Mouse (Mus musculus): ENCODE results near the gene Krt76. TPM values are rescaled to one million over a fixed set of nuclear protein-coding genes. Genes with fewer than 3 reads are reported as not detected.

The Krt76 gene
- total and polyA plus RNA-seq, 2 experiments: not detected

DNA sequence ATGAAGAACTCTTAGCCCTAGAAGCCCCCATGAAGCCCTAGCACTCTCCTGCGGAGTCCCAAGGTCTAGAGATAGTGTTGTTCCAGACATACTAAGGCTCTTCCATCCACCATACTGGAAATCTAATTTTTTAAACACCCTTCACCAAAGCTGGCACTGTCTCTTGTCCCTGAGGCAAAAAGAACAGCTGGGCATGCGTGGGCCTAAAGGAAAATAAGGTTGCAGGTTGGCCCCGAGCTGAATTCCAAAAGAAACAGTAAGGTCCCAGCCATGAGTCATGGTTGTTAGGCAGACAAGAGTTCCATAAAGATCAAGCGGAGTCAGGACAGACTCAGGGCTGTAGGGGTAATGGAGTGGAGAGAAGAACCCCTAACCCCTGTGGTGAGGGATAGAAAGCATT lies 19.5 kb downstream of the Krt76 start:
- no peaks in the 10 kb centered on the region for H3K36me3 ChIP-seq (ENCODE audit: control insufficient read depth, insufficient read depth, low read length)
- TF ChIP-seq POLR2A (IDR thresholded peaks at IDR 0.05; ENCODE audit: extremely low read depth, insufficient read depth, low read length) (no peak), CTCF (IDR thresholded peaks at IDR 0.05; ENCODE audit: low read depth, low read length) (no peak)
- H3K79me2 ChIP-seq (ENCODE audit: control insufficient read depth, insufficient read depth, low read length): no peaks in the 10 kb centered on the region
- DNase-seq (ENCODE audit: extremely low read depth, low read depth, low spot score): no peak
- 77% methylated on average over 4 of the region's 4 CpGs for WGBS
- H3K9ac ChIP-seq (ENCODE audit: low read depth, low read length): no peak overlapping the region
- H3K27me3 ChIP-seq (ENCODE audit: control insufficient read depth, insufficient read depth, low read length): no peaks in the 10 kb centered on the region
- H3K4me3 ChIP-seq (ENCODE audit: insufficient read depth, low read depth, low read length): no peak overlapping the region
- H3K4me1 ChIP-seq (ENCODE audit: control insufficient read depth, insufficient read depth, low read length): no peaks in the 10 kb centered on the region
- H3K27ac ChIP-seq (replicated peaks; ENCODE audit: insufficient read depth, low read depth, low read length): no peak overlapping the region

DNA sequence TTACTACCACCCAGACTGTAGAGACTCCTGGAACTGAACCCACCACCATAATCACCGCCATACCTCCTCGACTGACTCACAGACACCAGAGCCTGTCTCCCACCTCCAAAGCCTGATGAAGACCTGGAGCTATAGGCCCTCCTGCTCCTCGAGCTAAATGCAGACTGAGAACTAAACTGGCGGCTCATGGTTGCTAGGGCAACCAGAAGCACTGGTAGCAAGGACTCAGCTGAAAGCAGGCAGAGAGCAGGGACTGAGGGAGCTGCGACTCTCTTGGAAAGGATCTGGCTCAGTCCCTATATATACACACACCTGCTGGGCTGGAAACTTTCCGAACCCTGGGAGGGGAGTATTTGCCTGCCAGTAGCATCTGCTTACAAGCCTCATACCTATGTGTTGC lies 23.3 kb downstream of the Krt76 start, which contains the start of gene Krt77:
Gene Krt77 (minus strand): TSS at position 275 of the 400 bp plus-strand sequence.
- TF ChIP-seq CTCF (IDR thresholded peaks at IDR 0.05; ENCODE audit: low read depth, low read length): no peak
- no peak for TF ChIP-seq POLR2A (IDR thresholded peaks at IDR 0.05; ENCODE audit: extremely low read depth, insufficient read depth, low read length)
- Histone ChIP-seq H3K36me3 (ENCODE audit: control insufficient read depth, insufficient read depth, low read length) (no peaks in the 10 kb centered on the region), H3K4me3 (ENCODE audit: insufficient read depth, low read depth, low read length) (no peak within 1 kb of the TSS), H3K27me3 (ENCODE audit: control insufficient read depth, insufficient read depth, low read length) (no peaks in the 10 kb centered on the region), H3K79me2 (ENCODE audit: control insufficient read depth, insufficient read depth, low read length) (no peaks in the 10 kb centered on the region), H3K9ac (ENCODE audit: low read depth, low read length) (no peak within 1 kb of the TSS), H3K27ac (replicated peaks; ENCODE audit: insufficient read depth, low read depth, low read length) (no peak within 1 kb of the TSS), H3K4me1 (ENCODE audit: control insufficient read depth, insufficient read depth, low read length) (no peaks in the 10 kb centered on the region)
- no peak for DNase-seq (ENCODE audit: extremely low read depth, low read depth, low spot score)
- 30% methylated on average over 6 of the region's 6 CpGs for WGBS

DNA sequence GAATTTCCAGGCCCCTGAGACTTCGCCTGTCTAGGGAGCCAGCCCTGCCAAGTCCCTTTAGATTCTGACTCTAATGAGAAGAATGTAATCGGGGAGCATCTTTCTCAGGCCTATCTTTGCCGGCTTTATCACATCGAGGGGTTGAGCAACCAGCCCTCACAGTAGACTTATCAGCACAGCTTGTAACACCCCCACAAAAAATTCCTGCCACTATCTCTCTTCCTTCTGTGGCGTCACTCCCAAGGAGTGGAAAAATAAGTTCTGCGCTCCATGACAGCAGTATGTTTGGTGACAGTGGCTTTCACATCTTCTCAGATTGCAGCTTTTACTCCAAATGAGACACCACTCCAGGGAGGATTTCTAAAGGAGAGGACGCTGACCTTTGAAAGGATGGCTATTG lies 26.0 kb downstream of the Krt76 start:
- H3K27me3 ChIP-seq (ENCODE audit: control insufficient read depth, insufficient read depth, low read length): no peaks in the 10 kb centered on the region; the same call in 1 of the 2 replicates
- no peak for DNase-seq (ENCODE audit: extremely low read depth, low read depth, low spot score)
- TF ChIP-seq CTCF (IDR thresholded peaks at IDR 0.05; ENCODE audit: low read depth, low read length): no peak
- no peak for TF ChIP-seq POLR2A (IDR thresholded peaks at IDR 0.05; ENCODE audit: extremely low read depth, insufficient read depth, low read length)
- H3K9ac ChIP-seq (ENCODE audit: low read depth, low read length): no peak overlapping the region
- H3K36me3 ChIP-seq (ENCODE audit: control insufficient read depth, insufficient read depth, low read length): no peaks in the 10 kb centered on the region
- H3K79me2 ChIP-seq (ENCODE audit: control insufficient read depth, insufficient read depth, low read length): no peaks in the 10 kb centered on the region
- WGBS: 71% methylated on average over 7 of the region's 7 CpGs
- H3K4me1 ChIP-seq (ENCODE audit: control insufficient read depth, insufficient read depth, low read length): no peaks in the 10 kb centered on the region
- no peak overlapping the region for H3K4me3 ChIP-seq (ENCODE audit: insufficient read depth, low read depth, low read length)
- H3K27ac ChIP-seq (replicated peaks; ENCODE audit: insufficient read depth, low read depth, low read length): no peak overlapping the region

DNA sequence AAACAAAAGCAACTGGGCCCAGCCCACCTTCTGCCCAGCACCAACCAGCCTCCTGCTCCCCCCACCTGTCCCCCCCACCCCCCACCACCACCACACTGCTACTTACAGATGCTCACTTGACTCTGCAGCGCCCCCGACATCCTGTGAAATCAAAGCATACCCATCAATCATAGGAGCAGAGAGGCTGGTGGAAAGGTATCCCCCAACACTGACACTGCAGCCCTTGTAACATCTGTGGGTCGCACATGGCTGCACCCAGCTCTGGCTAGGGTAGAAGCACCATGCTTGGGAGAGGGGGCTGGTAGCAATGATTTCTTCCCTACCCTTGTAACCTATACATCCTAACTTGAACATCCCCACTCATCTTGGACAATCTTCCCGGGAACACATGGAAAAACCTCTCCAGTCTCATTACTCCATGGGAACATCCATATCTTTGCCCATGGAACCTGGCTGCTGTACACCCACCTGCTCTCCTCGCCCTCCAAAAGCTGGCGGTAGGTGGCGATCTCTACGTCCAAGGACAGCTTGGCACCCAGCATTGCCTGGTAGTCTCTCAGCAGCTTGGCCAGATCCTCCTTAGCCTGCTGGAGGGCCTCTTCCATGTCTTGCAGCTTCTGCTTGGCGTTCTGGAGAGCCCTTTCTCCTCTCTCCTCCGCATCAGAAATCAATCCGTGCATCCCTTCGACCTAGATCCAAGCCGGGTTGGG lies 32.1 kb downstream of the Krt76 start:
- Histone ChIP-seq H3K27me3 (ENCODE audit: control insufficient read depth, insufficient read depth, low read length) (peaks cover 22% of the 10 kb centered on the region; the same call in 1 of the 2 replicates), H3K79me2 (ENCODE audit: control insufficient read depth, insufficient read depth, low read length) (no peaks in the 10 kb centered on the region), H3K36me3 (ENCODE audit: control insufficient read depth, insufficient read depth, low read length) (no peaks in the 10 kb centered on the region), H3K4me1 (ENCODE audit: control insufficient read depth, insufficient read depth, low read length) (no peaks in the 10 kb centered on the region), H3K4me3 (ENCODE audit: insufficient read depth, low read depth, low read length) (no peak overlapping the region), H3K27ac (replicated peaks; ENCODE audit: insufficient read depth, low read depth, low read length) (no peak overlapping the region), H3K9ac (ENCODE audit: low read depth, low read length) (no peak overlapping the region)
- WGBS: 52% methylated on average over 13 of the region's 13 CpGs
- peak; percentile 20; the same call in 1 of the 2 replicates for TF ChIP-seq CTCF (IDR thresholded peaks at IDR 0.05; ENCODE audit: low read depth, low read length)
- no peak for TF ChIP-seq POLR2A (IDR thresholded peaks at IDR 0.05; ENCODE audit: extremely low read depth, insufficient read depth, low read length)
- DNase-seq (ENCODE audit: extremely low read depth, low read depth, low spot score): no peak

DNA sequence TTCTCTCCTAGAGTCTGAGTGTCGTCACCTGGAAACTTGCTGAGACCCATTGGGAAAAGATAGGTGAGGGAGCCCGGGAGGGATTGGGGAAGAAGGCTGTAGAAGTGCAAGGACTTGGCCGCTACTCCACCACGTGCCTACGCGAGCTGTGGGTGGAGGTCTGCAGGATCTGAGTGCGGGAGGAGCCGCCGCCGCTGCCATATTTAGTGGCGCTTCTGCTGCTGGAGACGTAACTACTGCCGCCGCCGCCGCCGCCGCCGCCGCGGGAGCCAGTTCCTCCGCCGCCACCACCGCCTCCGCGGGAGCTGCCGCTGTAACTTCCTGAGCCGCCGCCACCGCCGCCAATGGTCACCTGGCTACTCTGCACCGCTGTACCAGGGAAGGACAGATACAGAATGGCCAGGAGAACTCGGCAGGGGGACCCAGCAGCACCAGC lies 33.0 kb downstream of the Krt76 start:
- H3K4me1 ChIP-seq (ENCODE audit: control insufficient read depth, insufficient read depth, low read length): no peaks in the 10 kb centered on the region
- 0 out of 2 replicates have a peak overlapping the region, but pooled peaks have one; percentile 44 for H3K9ac ChIP-seq (ENCODE audit: low read depth, low read length)
- peaks cover 22% of the 10 kb centered on the region; the same call in 1 of the 2 replicates for H3K27me3 ChIP-seq (ENCODE audit: control insufficient read depth, insufficient read depth, low read length)
- H3K36me3 ChIP-seq (ENCODE audit: control insufficient read depth, insufficient read depth, low read length): no peaks in the 10 kb centered on the region
- DNase-seq (ENCODE audit: extremely low read depth, low read depth, low spot score): no peak
- TF ChIP-seq POLR2A (IDR thresholded peaks at IDR 0.05; ENCODE audit: extremely low read depth, insufficient read depth, low read length) (no peak), CTCF (IDR thresholded peaks at IDR 0.05; ENCODE audit: low read depth, low read length) (no peak)
- under 1% methylated on average over 33 of the region's 33 CpGs for WGBS
- H3K27ac ChIP-seq (replicated peaks; ENCODE audit: insufficient read depth, low read depth, low read length): no peak overlapping the region
- peak overlapping the region; percentile 43; the same call in 1 of the 2 replicates for H3K4me3 ChIP-seq (ENCODE audit: insufficient read depth, low read depth, low read length)
- H3K79me2 ChIP-seq (ENCODE audit: control insufficient read depth, insufficient read depth, low read length): no peaks in the 10 kb centered on the region

All from liver, adult 2 months (tissue).